Mouse (Mus musculus) heart, postnatal 36 days (tissue): ENCODE data around the gene Tgm2. TPM values are rescaled to one million over a fixed set of nuclear protein-coding genes. Genes with fewer than 3 reads are reported as not detected.

ENCODE experiments used
- DNase-seq, 2 experiments: peaks; one replicate each; pipeline ENCODE4 v3.0.0; 2021 to 2022
- intact Hi-C: fragments of 180-260 bp; cut with DNase I; formaldehyde crosslinking; loops from one replicate; pipeline ENCODE4 v1.15.1; 2025
- total RNA-seq, 2 experiments: library from RNA; stranded (reverse); gene quantifications; 2 replicates each; pipeline ENCODE4 v1.2.3; 2021

Gene Tgm2
- total RNA-seq, 2 experiments from 2014 or later: 237 to 310 TPM

DNA sequence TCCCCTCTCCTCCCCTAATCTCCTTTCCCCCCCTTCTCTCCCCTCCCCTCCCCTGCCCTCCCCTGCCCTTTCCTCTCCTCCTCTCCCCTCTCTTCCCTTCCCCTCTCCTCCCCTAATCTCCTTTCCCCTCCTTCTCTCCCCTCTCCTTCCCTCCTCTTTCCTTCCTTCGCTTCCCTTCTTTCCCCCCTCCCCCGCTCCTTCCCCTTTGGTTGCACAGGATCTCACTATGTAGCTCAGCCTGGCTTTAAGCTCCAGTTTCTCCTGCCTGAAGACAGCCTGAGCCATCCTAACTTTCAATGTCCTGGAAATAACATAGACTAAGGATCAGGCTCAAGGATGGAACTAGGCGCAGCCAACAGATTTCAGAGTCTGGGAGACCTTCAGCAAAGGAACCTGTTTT is 2.4 kb downstream of the Tgm2 start:
- no peak for DNase-seq
- intact Hi-C loops: no loop called here

DNA sequence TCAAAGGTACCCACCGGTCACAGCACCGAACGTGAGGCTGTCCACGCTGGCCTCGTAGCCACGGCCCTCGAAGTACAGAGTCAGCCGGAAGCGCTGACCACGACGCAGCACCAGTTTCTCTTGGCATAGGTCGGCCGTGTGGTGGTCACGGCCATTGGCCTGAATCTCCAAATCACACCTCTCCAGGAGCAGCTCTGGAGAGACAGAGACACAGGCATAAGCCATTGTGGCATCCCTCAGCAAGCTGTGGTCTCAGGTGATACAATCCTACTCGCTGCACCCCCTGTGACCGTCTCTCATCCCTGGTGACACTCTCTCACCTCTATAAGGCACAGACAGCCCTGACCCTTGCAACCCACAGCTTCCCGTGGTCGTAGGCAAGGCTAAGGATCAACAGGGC is 3.3 kb downstream of the Tgm2 start:
- intact Hi-C loops: no loop called here
- DNase-seq: no peak

GRCm38 (mm10) chr2:158141690-158142440 is 4.4 kb downstream of the Tgm2 start:
- peak; percentile 63 to 70 for DNase-seq
- intact Hi-C loops: loop anchor here (2.0 kb wide), 1 partner anchor 19 kb away; no protein-coding TSS in a partner anchor

DNA sequence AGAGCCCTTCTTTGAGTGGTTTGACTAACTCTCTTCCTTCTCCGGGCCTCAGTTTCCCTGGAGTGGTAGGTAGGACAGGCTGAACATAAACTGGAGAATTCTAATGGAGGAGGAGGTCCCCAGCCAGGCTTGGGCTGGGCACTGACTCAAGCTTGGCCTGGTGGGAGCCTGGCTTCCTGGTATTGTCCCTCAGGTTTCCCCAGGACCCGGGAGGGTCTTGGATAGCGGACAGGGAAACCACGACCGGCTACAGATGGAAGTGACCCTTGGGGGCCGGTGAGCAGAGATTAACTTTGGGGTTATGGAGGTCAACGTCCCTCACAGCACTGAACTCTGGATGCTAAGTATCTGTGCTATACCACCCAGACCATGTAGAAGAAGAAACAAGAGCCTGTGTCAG is 5.0 kb downstream of the Tgm2 start:
- peak in 1 of 2 experiments; percentile 45 for DNase-seq
- intact Hi-C loops: loop anchor here (2.0 kb wide), 1 partner anchor 18 kb away; no protein-coding TSS in a partner anchor

DNA sequence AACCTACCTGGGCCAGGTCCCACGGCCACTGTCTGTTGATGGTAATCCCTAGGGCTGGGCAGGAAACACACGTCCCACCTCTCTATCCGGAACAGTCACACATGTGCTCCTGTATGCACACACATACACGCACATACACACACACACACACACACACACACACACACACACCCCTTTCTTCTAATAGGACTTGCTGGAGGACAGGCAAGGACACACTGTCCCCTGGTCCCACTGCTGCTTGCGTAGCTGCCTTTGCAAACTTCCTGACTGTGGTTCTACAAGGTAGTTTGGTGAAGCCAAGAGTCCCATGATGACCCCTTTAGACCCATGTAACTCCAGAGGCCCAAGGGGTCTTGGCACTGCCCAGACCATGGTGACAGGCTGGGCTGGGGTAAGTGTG is 5.6 kb downstream of the Tgm2 start:
- DNase-seq: no peak
- intact Hi-C loops: loop anchor here (2.0 kb wide), 1 partner anchor 18 kb away; no protein-coding TSS in a partner anchor

- DNase-seq: peak; percentile 70 to 72
- intact Hi-C loops: loop anchor here (2.0 kb wide), 1 partner anchor 17 kb away; no protein-coding TSS in a partner anchor
These were observed 6.6 kb downstream of the Tgm2 start for GRCm38 (mm10) chr2:158139628-158140027.

DNA sequence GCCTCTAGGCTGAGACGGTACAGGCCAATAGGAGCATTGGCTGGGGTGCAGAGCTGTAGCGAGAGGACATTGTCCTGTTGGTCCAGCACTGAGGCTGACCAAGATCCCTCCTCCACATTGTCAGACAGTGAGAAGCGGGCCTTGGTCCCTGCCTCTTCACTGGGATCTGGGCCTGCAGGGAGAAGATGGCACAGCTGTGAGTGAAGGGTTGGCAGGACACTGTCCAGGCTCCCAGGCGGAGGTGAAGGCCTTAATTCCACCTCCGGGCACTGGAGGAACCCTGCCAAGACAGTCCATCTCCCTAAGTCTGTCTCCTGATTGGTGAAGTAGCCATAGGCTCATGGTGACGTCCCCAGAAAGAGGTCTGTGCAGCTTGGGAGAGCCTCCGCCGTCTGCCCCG is 7.5 kb downstream of the Tgm2 start:
- DNase-seq: no peak
- intact Hi-C loops: no loop called here

DNA sequence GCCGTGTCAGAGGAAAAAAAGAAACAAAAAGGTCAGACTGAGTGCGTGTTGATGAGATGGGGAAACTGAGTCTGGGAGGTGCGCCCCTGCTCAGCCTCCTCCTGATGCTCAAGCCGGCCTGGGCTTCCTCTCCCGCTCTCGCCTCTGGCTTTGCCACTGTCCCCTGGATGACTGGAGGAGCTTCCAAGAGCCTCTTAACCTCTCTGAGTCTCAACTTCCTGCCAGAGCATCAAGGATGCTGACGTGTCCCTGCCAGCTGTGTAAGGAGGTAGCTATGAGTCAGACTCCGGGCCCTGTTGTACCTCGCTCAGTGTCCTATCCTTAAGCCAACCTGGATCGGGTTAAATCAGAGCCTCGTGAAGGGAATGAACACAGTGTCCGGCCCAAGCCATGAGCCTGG is 8.5 kb downstream of the Tgm2 start:
- DNase-seq: no peak
- intact Hi-C loops: no loop called here

- intact Hi-C loops: no loop called here
- DNase-seq: peak; percentile 40 to 53
These were observed 10.0 kb downstream of the Tgm2 start for GRCm38 (mm10) chr2:158136205-158136604.

DNA sequence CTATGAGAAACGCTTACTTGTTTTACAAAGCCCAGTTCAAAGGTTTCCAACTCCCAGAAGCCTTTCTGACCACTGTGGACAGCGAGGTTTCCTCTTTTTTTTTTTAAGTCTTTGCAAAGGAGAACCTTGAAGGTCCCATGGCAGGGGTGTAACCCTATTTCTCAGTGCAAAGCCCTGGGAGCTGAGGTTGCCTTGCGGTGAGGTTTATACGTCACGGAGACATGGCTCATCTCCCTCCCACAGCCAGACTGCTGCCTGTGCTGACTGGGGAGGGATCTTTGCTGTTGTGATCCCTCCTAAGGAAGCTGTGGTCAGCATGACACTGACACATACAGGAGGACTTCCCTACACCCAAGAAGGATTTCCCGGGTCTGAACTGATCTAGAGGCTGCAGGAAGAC is 13.2 kb downstream of the Tgm2 start:
- intact Hi-C loops: no loop called here
- no peak for DNase-seq

DNA sequence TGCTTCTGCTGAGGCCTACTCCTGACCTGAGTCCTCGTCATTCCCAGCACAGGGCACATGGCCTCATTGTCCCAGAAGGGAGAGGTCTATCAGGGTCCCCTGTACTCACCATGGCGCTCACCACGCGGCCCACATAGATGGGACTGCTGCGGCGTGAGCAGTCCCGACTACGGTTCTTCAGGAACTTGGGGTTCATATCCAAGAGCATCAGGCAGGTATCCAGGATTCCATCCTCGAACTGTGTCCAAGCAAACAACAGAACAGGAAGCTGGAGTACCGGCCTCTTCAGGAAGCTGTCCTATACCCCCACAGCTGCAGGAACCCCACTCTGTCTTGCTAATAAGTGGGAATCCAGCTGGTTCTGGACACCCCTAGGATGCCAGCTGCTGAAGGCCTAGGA is 13.9 kb downstream of the Tgm2 start:
- intact Hi-C loops: no loop called here
- DNase-seq: no peak

- DNase-seq: no peak
- intact Hi-C loops: no loop called here
These were observed 14.9 kb downstream of the Tgm2 start for GRCm38 (mm10) chr2:158131197-158131835.

DNA sequence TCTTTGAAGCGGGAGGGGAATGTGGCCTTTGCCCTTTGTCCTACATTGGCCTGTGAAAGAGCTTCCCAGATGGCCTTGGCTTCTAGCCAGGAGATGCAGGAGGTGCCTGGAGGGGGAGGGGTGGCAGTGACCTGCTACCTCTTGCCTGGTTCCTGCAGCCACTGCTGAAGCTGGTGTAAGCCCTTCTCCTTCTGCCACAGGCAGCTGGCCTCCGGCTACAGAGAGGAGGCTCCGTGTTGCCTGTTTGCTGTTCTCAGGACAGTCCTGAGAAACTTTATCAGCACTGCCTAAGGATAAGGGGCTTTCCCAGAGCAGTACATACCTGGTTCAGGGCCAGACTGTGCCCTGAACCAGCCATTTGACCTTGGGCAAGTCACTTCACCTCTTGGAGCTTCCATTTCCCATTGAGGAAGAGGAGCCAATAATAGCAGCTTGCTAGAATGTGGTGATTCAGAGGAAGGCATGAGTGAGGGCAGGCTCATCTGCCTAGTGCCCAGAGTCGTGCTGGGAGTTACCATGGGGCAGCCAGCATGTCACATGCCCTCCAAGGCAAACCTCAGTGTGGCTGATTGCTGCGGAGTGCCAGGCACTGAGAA is 15.7 kb downstream of the Tgm2 start:
- intact Hi-C loops: no loop called here
- DNase-seq: peak; percentile 73 to 76

DNA sequence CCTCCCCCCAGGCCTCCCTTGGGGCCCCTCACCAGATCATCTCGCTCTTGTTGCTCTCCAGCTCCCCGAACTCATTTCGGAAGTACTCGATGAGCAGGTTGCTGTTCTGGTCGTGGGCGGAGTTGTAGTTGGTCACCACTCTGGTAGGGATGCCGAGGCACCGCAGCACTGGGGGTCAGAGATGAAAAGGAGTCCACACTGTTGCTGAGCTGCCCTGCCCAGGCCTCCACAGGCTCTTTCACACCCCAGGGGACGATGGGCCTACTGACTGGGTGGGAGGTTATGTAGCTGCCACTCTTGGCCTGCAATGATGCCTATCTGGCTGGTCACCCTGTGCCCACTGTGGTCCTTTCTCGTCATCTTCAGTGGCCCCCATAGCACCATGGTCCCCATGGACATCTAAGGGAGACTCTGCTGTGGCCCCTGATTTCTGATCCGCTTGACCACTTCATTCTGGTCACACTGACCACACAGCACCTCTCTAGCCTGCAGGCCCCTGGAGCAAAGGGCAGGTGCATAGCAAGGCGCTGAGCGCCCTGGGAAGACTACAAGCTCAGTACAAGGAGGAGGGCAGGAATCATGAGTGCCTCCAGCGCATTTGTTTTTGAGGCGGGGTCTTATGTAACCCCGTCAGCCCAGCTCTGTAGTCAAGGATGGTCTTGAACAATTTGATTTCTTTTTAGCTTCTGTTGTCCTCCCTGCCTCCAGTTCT is 16.8 kb downstream of the Tgm2 start:
- no peak for DNase-seq
- intact Hi-C loops: no loop called here

DNA sequence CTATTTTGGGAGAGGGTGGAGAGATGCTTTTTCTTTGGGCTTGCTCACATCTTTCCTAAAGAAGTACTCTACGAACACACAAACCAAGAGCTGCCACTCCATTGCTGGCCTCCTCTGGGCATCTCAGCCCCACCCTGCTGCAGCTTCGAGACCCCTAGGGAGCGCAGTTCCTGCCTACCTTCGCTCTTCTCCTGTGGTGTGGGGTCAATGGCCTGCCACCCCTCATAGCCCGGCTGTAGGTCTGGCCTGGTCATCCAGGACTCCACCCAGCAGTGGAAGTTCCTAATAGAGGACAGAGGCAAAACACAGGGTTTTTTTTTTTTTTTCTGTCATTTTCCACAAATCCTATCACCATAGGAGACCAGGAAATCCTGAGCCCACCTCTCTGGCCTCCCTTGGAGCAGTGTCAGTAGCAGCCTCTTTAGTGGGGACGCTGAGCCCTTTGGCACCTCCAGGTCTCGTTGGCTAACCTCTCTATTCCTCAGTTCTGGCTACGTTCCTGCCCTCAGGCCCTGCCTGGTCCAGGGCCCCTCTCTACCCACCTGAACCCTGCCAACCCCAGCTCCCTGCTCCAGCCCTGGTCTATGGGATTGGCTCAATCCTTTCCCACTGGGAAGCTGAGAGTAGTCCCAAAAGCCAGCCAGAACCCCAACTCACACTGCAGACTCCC is 17.6 kb downstream of the Tgm2 start:
- intact Hi-C loops: no loop called here
- no peak for DNase-seq

DNA sequence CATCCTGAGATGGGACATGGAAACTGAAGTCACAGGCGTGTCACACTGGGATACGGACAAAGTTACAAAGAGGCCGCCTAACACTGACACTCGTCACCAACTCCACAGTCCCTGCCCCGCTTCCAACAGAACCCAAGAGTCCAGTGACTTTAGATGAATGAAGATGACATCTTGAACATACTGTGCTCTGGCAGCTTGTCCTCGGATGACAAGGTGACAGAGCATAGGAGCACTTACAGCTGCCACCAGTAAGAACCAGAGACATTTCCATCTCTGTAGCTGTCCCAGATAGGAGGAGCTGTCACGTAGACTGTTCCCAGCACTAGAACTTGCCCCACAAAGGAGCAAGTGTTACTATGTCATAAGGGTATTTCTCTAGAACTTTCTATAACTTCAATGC is 18.4 kb downstream of the Tgm2 start:
- no peak for DNase-seq

DNA sequence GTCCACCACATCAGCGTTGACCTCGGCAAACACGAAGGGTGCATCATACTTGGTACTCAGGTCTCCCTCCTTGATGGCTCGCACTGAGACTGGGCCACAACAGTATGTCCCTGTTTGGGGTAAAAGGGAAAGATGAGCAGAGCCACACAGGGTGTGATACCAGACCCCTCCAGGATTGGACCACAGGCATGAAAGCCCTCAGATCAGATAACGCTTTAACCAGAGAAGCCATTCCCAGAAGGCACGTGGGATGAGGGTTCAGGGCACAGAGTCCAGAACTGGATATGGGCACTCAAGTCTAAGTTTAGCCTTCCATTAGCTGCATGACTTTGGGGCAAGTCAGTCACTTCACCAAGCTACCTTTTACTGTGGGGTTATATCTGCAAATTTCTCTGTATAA is 19.0 kb downstream of the Tgm2 start:
- DNase-seq: no peak

More for the DNA sequence above, 18.4 kb downstream of the Tgm2 start:
- intact Hi-C loops: no loop called here

DNA sequence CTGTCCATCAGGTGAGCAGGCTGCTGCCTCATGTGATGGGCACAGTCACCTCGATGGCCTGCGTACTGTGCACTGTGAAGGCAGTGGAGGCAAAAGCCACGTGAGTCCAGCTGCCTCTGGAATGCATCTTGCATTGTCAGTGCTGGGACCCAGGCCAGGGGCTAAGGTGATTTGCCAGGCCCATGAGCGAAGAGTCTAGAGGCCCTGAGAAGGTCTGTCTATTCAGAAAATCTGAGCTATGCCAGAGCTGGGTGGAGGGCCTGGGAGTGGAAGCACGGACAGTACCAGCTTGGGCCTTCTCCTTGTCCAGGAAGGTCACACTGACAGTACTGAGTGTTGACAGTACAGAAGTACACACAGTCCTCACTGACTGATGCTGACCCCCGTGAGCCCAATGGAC is 23.4 kb downstream of the Tgm2 start:
- intact Hi-C loops: loop anchor here (2.0 kb wide), 1 partner anchor 18 kb away; no protein-coding TSS in a partner anchor
- peak; percentile 73 to 79 for DNase-seq

More for the DNA sequence above, 19.0 kb downstream of the Tgm2 start:
- intact Hi-C loops: no loop called here

DNA sequence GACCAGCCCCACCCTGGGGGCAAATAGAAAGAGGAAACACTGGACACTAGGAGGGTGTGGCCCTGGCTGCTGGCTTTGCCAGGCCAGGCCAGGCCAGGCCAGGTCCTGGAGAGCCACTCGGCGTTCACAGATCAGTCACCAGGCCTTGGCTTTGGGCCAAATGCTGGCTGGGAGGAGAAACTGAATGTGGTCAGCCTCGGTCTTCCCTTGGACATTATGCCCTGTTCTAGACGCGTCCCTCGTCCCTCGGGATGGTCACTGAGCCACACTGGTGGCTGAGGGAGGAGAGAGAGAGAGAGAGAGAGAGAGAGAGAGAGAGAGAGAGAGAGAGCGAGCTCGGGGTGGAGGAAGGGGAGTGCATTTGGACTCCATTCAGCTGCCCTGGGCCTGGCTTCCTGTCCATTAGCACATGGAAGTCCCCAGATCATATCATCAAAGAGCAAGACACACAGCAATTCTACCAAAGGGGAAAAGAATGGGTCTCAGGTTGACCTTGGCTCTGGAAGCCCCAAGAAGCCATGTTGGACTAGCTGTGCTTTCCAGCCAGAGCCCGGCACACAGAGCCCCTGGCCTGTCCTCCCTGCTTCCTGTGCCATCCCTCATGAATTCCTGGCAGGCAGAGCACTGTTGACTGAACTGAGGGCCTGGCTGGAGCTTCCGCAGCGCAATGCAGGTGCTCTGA is 24.4 kb downstream of the Tgm2 start:
- DNase-seq: peak; percentile 77 to 86
- intact Hi-C loops: loop anchor here (2.0 kb wide), 1 partner anchor 19 kb away; no protein-coding TSS in a partner anchor

GRCm38 (mm10) chr2:158120868-158121267 is 25.4 kb downstream of the Tgm2 start:
- intact Hi-C loops: no loop called here

More at GRCm38 (mm10) chr2:158120868-158121267, 25.4 kb downstream of the Tgm2 start:
- no peak for DNase-seq
